Mouse (Mus musculus) retina, postnatal 7 days (tissue): ENCODE results near the gene Acadsb.

Experiments used
- DNase-seq: peaks from one replicate; pipeline ENCODE4 v3.0.0-alpha.2; 2012; ENCODE audit warnings: low read depth, low spot score

Gene Acadsb

GRCm38 (mm10) chr7:131465117-131465601 is 54.8 kb downstream of the Acadsb start:
- DNase-seq = no peak

GRCm38 (mm10) chr7:131465735-131466134 is 55.3 kb downstream of the Acadsb start:
- DNase-seq = no peak

GRCm38 (mm10) chr7:131467312-131467711 is 56.9 kb downstream of the Acadsb start:
- no peak for DNase-seq

GRCm38 (mm10) chr7:131469506-131469905 is 59.1 kb downstream of the Acadsb start:
- no peak for DNase-seq

- no peak for DNase-seq
Observed at GRCm38 (mm10) chr7:131471551-131471950, 61.1 kb downstream of the Acadsb start.

- no peak for DNase-seq
Observed at GRCm38 (mm10) chr7:131477140-131477539, 66.7 kb downstream of the Acadsb start.

- DNase-seq = no peak
Observed at GRCm38 (mm10) chr7:131478403-131478802, 68.0 kb downstream of the Acadsb start.
